Mouse (Mus musculus): Measurements from ENCODE around the gene Ripk3. TPM values are rescaled to one million over a fixed set of nuclear protein-coding genes. Genes with fewer than 3 reads are reported as not detected.

Ripk3 gene
- polyA plus RNA-seq (2011; ENCODE audit: insufficient read depth, insufficient read length, low replicate concordance, missing spikeins) = 27.7 and 38.9 TPM in 2 replicates

GRCm38 (mm10) chr14:55788256-55789050, at the start of gene Ripk3:
TSS of gene Ripk3 (minus strand) at chr14:55788865.
- WGBS = 2% methylated on average over 40 of the region's 40 CpGs
- Histone ChIP-seq H3K27ac (ENCODE audit: control insufficient read depth, insufficient read depth, low read depth, low read length, poor library complexity) (peak within 1 kb of the TSS; percentile 10; the same call in 1 of the 2 replicates), H3K4me3 (replicated peaks; ENCODE audit: control insufficient read depth, low read depth, low read length) (peak within 1 kb of the TSS; percentile 75), H3K4me1 (ENCODE audit: control insufficient read depth, insufficient read depth, low read length) (peaks cover 1% of the 10 kb centered on the region; the same call in 1 of the 2 replicates)
- TF ChIP-seq POLR2A (IDR thresholded peaks at IDR 0.05; ENCODE audit: borderline replicate concordance, control insufficient read depth, low read depth, low read length) (peak; percentile 39), CTCF (IDR thresholded peaks at IDR 0.05; ENCODE audit: control insufficient read depth, insufficient read depth, low read length) (no peak)

GRCm38 (mm10) chr14:55838312-55838711, 49.6 kb upstream of the Ripk3 start:
- no peak overlapping the region for H3K27ac ChIP-seq (ENCODE audit: control insufficient read depth, insufficient read depth, low read depth, low read length, poor library complexity)
- WGBS = 74% methylated on average over 5 of the region's 5 CpGs
- H3K4me1 ChIP-seq (ENCODE audit: control insufficient read depth, insufficient read depth, low read length) = no peaks in the 10 kb centered on the region
- TF ChIP-seq POLR2A (IDR thresholded peaks at IDR 0.05; ENCODE audit: borderline replicate concordance, control insufficient read depth, low read depth, low read length) (no peak), CTCF (IDR thresholded peaks at IDR 0.05; ENCODE audit: control insufficient read depth, insufficient read depth, low read length) (no peak)
- no peak overlapping the region for H3K4me3 ChIP-seq (replicated peaks; ENCODE audit: control insufficient read depth, low read depth, low read length)

GRCm38 (mm10) chr14:55834808-55835533, 46.3 kb upstream of the Ripk3 start:
- TF ChIP-seq POLR2A (IDR thresholded peaks at IDR 0.05; ENCODE audit: borderline replicate concordance, control insufficient read depth, low read depth, low read length) = no peak
- TF ChIP-seq CTCF (IDR thresholded peaks at IDR 0.05; ENCODE audit: control insufficient read depth, insufficient read depth, low read length) = no peak
- 83% methylated on average over 5 of the region's 5 CpGs for WGBS
- no peak overlapping the region for H3K4me3 ChIP-seq (replicated peaks; ENCODE audit: control insufficient read depth, low read depth, low read length)

GRCm38 (mm10) chr14:55833126-55833525, 44.5 kb upstream of the Ripk3 start:
- TF ChIP-seq CTCF (IDR thresholded peaks at IDR 0.05; ENCODE audit: control insufficient read depth, insufficient read depth, low read length) (no peak), POLR2A (IDR thresholded peaks at IDR 0.05; ENCODE audit: borderline replicate concordance, control insufficient read depth, low read depth, low read length) (no peak)
- 81% methylated on average over 4 of the region's 4 CpGs for WGBS

More at GRCm38 (mm10) chr14:55834808-55835533, 46.3 kb upstream of the Ripk3 start:
- Histone ChIP-seq H3K4me1 (ENCODE audit: control insufficient read depth, insufficient read depth, low read length) (no peaks in the 10 kb centered on the region), H3K27ac (ENCODE audit: control insufficient read depth, insufficient read depth, low read depth, low read length, poor library complexity) (no peak overlapping the region)

GRCm38 (mm10) chr14:55830331-55830730, 41.7 kb upstream of the Ripk3 start:
- H3K27ac ChIP-seq (ENCODE audit: control insufficient read depth, insufficient read depth, low read depth, low read length, poor library complexity) = no peak overlapping the region
- H3K4me3 ChIP-seq (replicated peaks; ENCODE audit: control insufficient read depth, low read depth, low read length) = no peak overlapping the region
- 56% methylated on average over 4 of the region's 4 CpGs for WGBS
- no peaks in the 10 kb centered on the region for H3K4me1 ChIP-seq (ENCODE audit: control insufficient read depth, insufficient read depth, low read length)
- TF ChIP-seq CTCF (IDR thresholded peaks at IDR 0.05; ENCODE audit: control insufficient read depth, insufficient read depth, low read length) = no peak

More at GRCm38 (mm10) chr14:55833126-55833525, 44.5 kb upstream of the Ripk3 start:
- Histone ChIP-seq H3K4me1 (ENCODE audit: control insufficient read depth, insufficient read depth, low read length) (no peaks in the 10 kb centered on the region), H3K4me3 (replicated peaks; ENCODE audit: control insufficient read depth, low read depth, low read length) (no peak overlapping the region), H3K27ac (ENCODE audit: control insufficient read depth, insufficient read depth, low read depth, low read length, poor library complexity) (no peak overlapping the region)

GRCm38 (mm10) chr14:55829854-55830253, 41.2 kb upstream of the Ripk3 start:
- Histone ChIP-seq H3K27ac (ENCODE audit: control insufficient read depth, insufficient read depth, low read depth, low read length, poor library complexity) (no peak overlapping the region), H3K4me1 (ENCODE audit: control insufficient read depth, insufficient read depth, low read length) (no peaks in the 10 kb centered on the region), H3K4me3 (replicated peaks; ENCODE audit: control insufficient read depth, low read depth, low read length) (no peak overlapping the region)
- TF ChIP-seq POLR2A (IDR thresholded peaks at IDR 0.05; ENCODE audit: borderline replicate concordance, control insufficient read depth, low read depth, low read length) (no peak), CTCF (IDR thresholded peaks at IDR 0.05; ENCODE audit: control insufficient read depth, insufficient read depth, low read length) (no peak)
- 89% methylated on average over 16 of the region's 16 CpGs for WGBS

GRCm38 (mm10) chr14:55828716-55829263, 40.1 kb upstream of the Ripk3 start:
- WGBS = 63% methylated on average over 3 of the region's 3 CpGs
- H3K27ac ChIP-seq (ENCODE audit: control insufficient read depth, insufficient read depth, low read depth, low read length, poor library complexity) = no peak overlapping the region
- no peak overlapping the region for H3K4me3 ChIP-seq (replicated peaks; ENCODE audit: control insufficient read depth, low read depth, low read length)
- TF ChIP-seq CTCF (IDR thresholded peaks at IDR 0.05; ENCODE audit: control insufficient read depth, insufficient read depth, low read length) (no peak), POLR2A (IDR thresholded peaks at IDR 0.05; ENCODE audit: borderline replicate concordance, control insufficient read depth, low read depth, low read length) (no peak)
- H3K4me1 ChIP-seq (ENCODE audit: control insufficient read depth, insufficient read depth, low read length) = no peaks in the 10 kb centered on the region
